Mouse (Mus musculus) common myeloid progenitor, adult 5-6 weeks (primary cell): ENCODE measurements at regions not wholly inside any gene's neighbourhood (a gene's known extent, or its start where the extent isn't known, plus 50 kb on each side); places are given as distances from the start of the nearest gene placed in this dataset.
A peak's percentile ranks its signal among the peaks of the same experiment; 100 is the strongest.

Experiments
- ATAC-seq: replicated peaks from 2 replicates; pipeline ENCODE4 v1.8.0; 2016; ENCODE audit warnings: low read depth, mild to moderate bottlenecking, moderate TSS enrichment, inconsistent platforms; ENCODE audit not compliant: poor library complexity, severe bottlenecking

DNA sequence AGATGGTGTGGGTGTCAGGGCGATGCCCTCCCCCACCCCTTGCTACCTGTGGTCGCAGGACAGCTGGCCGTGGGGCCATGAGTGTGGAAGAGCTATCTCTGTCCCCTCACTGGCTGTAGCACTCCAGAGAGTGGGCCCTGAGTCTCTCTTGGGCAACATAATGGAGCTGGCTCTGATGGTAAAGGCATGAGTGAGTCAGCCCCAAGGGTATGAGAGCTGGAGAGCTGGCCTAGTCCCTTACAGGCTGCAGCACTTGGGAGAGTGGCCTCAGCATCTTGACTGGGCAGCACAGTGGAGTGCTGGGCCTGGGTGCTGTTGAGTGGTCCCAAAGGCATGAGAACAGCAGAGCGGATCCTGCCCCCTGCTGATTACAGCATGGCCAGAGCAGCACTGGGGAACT lies 253.5 kb downstream of the Dact1 start:
- ATAC-seq = no peak

DNA sequence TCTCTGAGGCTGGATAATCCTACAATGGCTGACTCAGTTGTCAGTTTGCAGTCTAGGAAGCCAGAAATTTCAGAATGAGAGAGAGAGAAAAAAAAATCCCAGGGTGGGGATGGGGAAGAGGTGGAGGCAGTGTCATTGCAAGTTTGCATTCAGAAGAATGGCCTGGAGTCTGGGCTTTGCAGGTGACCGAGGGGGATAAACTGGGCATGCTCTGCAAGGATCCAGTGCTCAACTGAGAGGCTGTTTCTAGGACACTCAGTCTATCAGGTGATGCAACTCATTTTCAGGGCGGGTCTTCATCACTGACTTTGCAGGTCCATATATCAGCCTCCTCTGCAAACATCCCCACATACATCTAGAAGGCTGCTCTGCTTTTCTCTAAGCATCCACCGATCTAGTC lies 256.7 kb downstream of the Dact1 start:
- ATAC-seq = no peak

DNA sequence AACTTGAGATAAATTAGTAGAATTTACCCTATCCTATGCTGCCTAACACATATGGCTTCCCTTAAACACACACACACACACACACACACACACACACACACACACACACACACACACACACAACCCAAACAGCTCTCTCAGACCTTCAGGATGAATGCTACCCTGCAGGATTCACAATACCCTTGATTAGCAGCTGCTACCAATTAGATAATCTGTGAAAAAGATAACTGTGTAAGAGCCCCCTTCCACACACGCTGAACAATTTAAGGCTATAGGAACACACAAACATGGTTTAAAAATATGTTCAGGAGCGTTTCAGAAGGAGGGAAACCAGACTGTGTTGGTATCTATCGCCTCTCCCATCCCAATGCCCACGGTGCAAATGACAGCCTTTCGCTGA lies 258.6 kb downstream of the Dact1 start:
- no peak for ATAC-seq

DNA sequence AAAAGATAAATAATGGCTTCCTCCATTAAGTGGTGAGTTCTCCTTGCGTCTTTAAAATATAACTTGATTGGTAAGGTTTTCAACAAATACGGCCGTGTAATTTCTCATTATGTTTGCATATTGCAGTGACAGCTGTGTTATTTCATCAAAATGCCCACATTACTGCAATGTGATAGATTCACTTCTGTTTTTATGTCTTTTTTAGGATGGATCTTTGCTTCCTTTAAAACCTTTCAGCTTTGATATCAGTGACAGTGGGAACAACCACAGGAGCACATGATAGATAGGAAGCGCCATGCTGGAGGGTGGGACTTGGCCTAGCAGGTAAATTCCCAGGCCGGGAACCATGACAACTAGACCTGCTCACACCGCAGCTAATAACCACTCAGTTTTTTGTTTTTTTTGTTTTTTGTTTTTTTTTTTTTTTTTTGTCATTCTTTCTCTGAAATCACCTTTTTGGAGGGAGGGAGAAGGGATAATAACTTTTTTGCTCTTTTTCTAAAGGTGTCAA lies 259.3 kb downstream of the Dact1 start:
- ATAC-seq = 0 out of 2 replicates have a peak, but pooled peaks have one; percentile 36

DNA sequence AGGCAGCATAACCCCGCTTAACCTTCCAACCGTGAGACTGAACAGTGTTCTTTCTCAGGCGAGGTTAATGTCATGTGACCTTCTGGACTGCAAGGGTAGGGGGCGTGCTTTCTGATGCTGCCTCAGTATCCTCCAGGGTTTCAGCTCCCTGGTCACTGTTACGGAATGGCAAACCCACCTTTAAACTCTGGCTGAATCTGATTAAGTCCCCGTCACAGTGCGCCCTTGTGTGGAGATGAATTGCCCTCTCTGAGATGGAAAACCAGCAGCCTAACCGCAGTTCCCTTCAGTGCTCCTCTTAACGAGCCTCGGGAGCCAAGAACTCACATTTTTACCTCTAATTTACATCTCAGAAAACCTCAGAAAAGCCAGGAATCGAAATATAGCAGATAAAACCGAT lies 260.0 kb downstream of the Dact1 start:
- ATAC-seq = no peak

DNA sequence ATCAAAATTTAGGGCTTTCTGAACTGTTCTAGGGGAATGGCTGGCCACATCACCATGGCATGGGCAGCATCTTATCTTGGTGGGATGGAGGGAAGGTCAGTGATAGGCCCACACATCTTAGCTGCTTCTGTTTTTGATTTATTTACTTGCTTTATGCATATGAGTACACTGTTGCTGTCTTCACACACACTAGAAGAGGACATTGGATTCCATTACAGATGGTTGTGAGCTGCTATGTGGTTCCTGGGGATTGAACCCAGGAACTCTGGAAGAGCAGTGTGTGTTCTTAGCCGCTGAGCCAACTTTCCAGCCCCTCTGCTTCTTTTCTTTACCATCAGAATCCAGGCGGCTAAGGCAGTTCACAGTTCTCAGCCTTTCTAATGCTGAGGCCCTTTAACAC lies 260.4 kb downstream of the Dact1 start:
- no peak for ATAC-seq

DNA sequence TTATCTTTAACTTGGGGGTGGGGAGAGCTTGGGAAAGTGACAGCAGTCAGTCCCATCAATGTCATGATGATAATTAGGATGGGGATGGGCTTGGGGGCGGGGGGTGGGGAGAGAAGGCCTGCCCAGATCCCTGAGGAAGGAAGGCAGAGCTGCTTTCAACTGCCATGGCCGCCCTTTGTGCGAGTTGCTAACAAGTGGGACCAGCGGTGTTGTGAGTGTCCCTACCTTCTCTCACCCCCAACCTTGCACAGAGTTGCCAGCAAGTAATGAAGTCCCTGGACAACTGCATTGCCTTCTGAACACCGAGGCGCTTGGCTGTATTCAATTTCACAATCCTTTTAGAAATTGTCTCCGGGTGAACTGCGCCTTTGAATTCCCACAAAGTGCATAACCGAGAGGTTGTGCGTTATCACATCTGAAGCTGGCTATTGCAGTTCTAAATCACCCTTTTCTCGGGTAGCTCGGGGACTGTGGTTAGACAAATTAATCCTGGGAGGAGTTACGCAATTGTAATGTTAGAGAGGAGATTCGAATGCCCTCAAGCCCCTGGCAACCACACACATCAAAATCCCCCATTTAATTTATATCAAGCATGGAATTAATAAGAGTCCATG lies 257.9 kb upstream of the Daam1 start:
- ATAC-seq = no peak

DNA sequence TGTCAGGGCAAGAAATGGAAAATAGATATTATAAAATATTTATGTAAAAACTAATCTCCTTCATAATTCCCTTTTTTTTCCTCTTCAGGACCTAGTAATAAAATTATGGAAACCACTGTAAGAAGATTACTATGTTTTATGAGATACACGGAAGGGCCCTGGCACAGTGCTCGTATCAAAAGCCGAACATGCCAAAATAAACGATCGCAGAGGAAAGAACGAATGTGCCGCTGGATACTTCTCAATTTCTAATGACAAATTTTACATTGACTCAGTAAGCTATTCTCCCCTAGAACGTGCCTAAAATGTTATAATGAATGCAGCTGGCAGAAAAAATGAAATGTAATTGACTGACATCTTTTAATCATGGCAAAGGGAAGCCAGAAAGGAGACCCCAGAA lies 257.4 kb upstream of the Daam1 start:
- ATAC-seq = no peak

DNA sequence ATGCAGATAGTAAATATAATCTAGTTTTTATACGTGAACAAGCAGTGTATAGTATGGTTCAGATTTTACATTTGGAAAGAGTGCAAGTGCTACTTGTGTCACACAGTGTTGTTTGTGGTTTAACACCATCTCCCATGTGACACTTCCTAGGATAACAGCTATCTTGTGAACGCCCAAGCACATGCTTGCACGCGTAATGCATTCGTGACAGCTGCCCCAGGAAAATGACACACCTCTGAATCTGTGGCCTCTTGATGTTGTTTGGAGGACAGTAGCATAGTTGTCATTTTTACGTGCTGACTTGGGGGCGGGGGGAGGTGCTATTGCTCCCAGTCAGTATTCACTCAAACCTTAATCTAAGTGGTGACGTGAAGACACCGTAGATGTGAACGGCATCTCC lies 256.2 kb upstream of the Daam1 start:
- ATAC-seq = no peak

DNA sequence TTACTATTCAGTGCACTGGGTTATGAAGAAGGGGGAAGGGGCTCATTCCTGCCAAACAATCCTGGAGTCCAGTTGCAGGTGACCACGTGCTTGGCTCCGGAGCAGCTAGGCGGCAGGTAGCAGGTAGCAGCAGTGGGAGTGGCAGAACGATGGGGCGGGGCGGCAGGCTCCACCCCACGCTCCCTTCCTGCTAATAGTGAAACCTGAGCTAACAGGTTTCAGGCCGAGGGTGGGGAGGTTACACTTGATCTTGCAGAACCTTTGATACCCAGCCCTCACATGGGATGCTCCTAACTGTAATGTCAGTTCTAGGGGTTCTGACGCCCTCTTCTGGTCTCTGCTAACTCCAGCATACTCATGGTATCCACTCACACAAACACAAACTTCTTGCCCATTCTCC lies 253.5 kb upstream of the Daam1 start:
- peak; percentile 52 for ATAC-seq

DNA sequence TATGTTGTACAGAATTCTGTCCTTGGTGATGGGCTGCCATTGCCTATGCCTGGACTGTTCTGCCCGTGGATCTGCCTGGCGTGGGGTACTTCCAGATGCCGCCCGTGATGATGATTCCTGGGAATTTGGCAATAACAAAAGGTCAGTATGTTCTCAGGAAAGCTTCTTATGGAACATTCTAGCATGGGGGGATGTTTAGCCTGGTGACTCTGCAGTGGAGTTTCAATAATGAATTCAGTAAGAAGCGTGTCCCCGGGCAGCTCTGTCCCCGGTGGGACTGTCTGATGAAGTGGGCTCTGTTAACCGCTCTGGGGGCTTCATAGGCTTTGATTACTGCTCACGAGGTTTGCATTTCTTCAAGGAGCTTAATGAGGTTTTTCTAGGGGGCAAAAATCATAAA lies 252.9 kb upstream of the Daam1 start:
- ATAC-seq = no peak

DNA sequence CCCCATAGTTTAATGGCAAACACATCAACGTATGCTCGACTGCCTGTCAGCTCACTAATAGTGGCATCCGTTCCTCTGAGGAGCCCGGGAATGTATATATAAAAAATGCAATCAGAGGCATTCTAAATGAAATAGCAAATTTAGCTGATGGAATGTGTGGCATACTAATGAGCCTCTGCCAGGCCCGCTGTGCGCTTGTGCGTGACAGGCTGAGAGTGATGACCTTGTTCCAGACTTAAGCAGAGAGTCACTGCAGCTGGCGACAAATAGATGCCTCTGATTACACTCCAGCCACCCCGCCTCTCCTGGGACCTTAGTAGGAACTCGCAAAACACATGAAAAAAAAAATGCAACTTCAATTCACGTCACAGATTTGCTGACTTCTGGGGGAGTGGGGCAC lies 252.0 kb upstream of the Daam1 start:
- no peak for ATAC-seq

DNA sequence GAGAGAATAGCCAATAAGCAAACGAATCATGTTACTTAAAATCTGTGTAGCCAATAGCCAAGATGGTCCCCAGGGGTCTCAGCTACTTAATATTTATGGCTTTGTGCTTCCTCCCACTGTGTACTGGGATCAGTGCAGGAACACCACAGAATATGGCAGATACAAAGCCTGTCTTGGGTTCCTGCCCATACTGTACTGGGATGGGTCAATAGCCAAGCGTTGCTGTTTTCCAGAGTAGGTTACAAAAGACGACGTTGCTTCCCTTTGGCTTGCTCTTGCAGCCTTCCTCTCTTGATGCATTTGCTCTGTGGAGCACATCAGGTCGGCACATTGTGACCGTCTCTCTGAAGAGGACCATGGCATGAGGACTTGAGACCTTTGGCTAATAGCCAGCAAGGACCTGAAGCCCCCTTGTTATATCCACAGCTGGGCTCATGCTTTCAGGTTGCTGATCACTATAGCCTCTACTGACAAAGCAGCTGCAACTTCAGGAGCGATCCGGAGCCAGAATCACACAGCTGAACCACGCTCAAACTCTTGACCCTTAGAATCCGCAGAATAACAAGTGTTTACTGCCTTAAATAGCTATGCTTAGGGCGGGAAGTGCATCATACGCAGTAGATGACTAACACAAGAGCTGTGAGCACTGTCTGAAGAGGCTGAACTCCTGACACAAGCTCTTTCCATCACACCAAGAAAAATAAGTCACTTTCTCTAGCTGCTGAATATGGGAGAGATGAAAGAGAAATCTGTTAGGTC lies 250.2 kb upstream of the Daam1 start:
- no peak for ATAC-seq

DNA sequence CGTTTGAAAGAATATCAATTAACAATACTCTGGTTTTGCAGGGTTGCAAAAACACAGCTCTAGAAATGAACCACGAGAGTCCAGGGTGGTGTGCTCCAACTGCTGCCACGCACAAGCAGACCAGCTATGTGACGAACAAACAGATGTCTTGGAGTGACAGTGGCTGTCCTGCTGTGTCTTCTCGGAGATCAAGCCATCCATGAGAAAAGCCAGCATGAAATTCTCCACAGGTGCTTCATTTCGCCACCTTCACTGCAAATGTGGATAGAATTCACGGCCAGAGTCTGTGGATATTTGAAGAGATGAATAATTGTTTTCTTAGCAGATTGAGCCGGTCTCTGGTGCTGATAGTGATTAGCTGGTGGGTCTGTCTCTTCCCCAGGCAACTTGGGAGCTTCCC lies 246.3 kb upstream of the Daam1 start:
- no peak for ATAC-seq

DNA sequence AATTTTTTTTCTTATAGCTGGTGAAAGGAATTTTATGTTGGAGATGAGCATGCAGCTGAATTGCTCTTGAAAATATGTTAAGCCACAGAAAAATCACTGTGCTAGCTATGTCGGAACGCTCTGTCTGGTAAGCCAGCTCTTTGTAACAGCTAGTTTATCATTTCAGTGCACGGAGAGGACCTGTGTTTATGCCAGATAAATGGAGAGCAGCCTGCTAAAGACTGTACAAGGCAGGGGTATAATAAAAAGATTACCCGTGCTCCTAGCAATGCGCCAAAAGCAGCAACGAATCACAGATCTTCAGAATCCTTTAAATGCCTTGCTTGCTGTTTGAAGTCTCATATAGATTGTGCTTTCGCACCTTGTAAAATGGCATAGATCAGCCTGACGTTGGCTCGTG lies 232.2 kb upstream of the Daam1 start:
- no peak for ATAC-seq

DNA sequence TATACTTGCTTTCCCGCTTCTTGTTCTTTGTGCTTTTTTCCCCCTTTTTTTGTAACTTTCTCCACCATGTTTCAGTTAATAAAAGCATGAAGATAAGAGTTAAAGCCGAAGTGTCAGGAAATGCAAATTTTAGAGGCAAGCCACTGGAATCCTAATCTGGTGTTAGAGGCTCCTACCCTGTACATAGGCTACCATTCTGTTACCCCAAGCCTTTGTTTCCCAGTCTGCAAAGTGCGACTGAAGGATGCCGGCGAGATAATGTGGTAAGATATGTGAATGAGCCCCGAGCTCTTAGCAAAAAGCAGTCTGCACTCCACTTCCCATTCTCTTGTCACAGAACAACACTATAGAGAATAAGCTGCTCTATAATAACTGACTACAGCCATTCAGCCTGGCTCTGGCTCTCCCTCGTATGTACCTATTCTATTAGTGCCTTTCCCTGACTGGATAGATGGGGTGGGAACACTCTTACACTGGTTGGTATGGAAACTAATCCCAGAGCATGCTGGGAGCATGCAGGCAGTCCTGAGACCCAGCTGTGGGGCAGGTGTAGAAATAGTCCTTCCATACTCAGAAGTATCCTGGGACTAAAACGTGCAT lies 229.7 kb upstream of the Daam1 start:
- ATAC-seq = no peak

DNA sequence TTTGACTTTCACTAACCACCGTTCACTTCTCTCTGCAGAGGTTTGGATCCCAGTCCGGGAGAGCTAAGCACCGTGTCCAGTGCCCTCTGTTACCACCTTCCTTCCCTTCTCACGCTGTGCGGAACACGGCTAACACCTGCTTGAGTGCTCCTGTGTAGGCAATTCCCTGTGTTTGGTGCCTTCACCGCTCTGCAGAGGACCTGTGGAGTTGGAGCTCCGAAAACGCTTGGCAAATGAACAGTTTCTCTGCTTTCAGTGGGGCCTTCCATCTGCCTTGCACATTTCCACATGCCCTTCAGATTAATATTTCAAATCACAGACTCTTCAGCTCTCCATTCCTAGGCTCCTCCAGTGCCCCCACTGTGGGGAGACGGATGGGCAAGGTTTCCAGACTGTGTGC lies 227.7 kb upstream of the Daam1 start:
- ATAC-seq = no peak

DNA sequence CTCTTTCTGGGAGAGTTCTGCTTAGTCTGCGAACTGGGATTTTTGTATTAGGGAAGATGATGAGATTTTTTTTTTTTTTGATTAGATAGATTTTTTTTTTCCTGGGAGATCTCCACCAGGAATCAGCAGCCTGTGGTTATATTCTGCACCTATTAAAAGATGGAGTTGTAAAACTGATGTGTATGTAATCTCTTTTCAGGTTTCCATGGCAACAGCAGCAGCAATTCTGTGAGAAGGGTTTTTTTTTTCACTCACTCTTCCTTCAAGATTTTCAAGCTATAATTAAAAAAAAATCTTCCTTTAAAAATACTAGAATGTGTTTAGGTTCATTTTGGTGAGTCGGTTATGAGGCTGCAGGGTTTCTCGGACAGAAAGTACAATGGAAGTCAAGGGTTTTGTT lies 224.5 kb upstream of the Daam1 start:
- no peak for ATAC-seq

DNA sequence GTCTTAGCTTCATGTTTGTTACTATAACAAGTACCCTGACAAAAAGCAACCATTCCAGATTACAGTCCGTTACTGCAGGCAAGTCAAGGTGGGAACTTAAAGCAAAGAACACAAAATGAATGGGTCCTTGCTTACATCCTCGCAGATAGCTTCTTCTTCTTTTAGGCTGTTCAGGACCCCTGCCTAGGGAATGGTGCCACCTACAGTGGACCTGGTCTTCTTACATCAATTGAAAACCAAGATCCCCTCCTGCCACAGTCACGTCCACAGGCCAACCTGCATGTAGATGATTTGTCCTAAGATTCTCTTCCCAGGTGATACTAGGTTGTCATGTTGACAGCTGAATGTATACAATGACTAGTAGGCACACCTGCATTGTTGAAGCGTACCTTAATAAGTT lies 222.9 kb upstream of the Daam1 start:
- no peak for ATAC-seq

DNA sequence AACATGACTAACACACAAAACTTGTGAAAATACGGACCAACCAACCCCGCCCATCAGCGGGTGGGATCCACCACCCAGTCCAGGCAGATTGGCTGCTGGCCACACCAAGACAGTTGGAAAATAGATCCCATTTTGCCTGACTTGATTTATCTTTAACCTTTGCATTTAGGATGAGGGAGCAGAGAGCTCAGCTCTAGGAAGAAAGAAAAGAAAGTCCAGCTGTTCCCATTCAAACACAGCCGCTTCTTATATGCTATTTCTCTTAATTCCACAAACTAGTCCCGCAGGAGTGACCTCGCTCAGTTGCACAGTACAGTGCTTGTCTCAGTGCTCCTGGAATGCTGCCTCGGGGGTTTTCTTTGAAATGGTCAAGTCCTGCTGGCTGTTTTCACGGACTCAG lies 217.6 kb upstream of the Daam1 start:
- no peak for ATAC-seq

DNA sequence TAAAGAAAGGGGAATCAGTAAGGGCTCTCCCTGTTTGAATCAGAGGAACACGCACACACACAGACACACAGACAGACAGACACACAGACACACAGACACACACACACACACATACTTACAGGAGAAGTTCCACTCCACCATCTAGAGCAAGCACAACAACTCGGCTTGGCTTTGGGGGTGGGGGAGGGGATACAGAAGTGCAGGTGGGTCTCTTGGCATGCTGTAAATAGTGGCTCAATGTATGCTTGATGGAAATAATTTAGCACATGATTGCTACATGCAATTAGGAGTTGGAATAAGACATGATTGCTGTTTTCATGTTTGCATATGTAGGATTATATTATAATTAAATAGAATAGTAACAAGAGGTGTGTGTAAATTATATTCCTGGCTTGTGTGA lies 215.9 kb upstream of the Daam1 start:
- ATAC-seq = no peak

DNA sequence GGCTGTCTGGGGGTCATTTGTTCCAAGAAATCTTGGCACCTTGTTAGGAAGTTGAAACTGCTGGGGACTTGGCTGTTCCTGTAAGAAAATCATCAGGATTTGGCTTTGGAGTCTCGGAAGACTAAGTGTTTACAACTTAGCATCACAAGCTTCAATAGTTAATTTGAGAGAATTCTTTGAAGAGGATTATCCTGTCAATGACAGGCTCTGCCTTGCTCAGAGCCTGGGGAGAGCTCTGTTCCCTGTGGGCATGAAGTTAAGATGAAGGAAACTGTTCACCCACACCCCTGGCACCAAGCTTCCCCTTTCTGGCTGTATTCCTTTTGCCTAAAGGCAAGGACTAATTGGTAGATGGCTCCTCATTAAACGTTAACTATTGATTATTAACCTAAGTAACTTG lies 215.5 kb upstream of the Daam1 start:
- no peak for ATAC-seq
